Mouse (Mus musculus) cerebellum, adult 11-12 months (tissue): ENCODE measurements around the gene Mrps9.
"Not testable (repeated sequence)": the region's sequence is repeated elsewhere in the genome, so short reads cannot be mapped to it uniquely, and the experiment has no call there.

Experiments
- DNase-seq: peaks from one replicate; pipeline ENCODE4 v3.0.0; 2022

Gene Mrps9

GRCm38 (mm10) chr1:42850663-42851397, at the start of gene Mrps9:
TSS of gene Mrps9 (plus strand) at chr1:42851233.
- peak; percentile 98 for DNase-seq

GRCm38 (mm10) chr1:42813301-42813845, 37.7 kb upstream of the Mrps9 start:
- DNase-seq, result no peak

GRCm38 (mm10) chr1:42814798-42815619, 36.0 kb upstream of the Mrps9 start:
- no peak for DNase-seq

- DNase-seq, result no peak
Observed at GRCm38 (mm10) chr1:42851398-42851767, 350 bp downstream of the Mrps9 start.

- peak; percentile 15 for DNase-seq
Observed at GRCm38 (mm10) chr1:42851810-42852209, 777 bp downstream of the Mrps9 start.

GRCm38 (mm10) chr1:42864719-42865250, 13.8 kb downstream of the Mrps9 start:
- no peak for DNase-seq

- no peak for DNase-seq
Observed at GRCm38 (mm10) chr1:42865336-42865939, 14.4 kb downstream of the Mrps9 start.

GRCm38 (mm10) chr1:42865986-42866385, 15.0 kb downstream of the Mrps9 start:
- DNase-seq, result no peak

GRCm38 (mm10) chr1:42867188-42867587, 16.2 kb downstream of the Mrps9 start:
- DNase-seq, result no peak

GRCm38 (mm10) chr1:42874174-42874573, 23.1 kb downstream of the Mrps9 start:
- no peak for DNase-seq

GRCm38 (mm10) chr1:42875271-42875670, 24.2 kb downstream of the Mrps9 start:
- DNase-seq, result no peak

GRCm38 (mm10) chr1:42876463-42877093, 25.5 kb downstream of the Mrps9 start:
- DNase-seq, result no peak

- no peak for DNase-seq
Observed at GRCm38 (mm10) chr1:42877264-42877663, 26.2 kb downstream of the Mrps9 start.

- DNase-seq, result no peak
Observed at GRCm38 (mm10) chr1:42878851-42879250, 27.8 kb downstream of the Mrps9 start.

GRCm38 (mm10) chr1:42882258-42882657, 31.2 kb downstream of the Mrps9 start:
- DNase-seq, result no peak

- DNase-seq, result not testable (repeated sequence)
Observed at GRCm38 (mm10) chr1:42883418-42883817, 32.4 kb downstream of the Mrps9 start.

- no peak for DNase-seq
Observed at GRCm38 (mm10) chr1:42887835-42888234, 36.8 kb downstream of the Mrps9 start.

GRCm38 (mm10) chr1:42888541-42889349, 37.7 kb downstream of the Mrps9 start:
- DNase-seq, result no peak

GRCm38 (mm10) chr1:42889421-42889887, 38.4 kb downstream of the Mrps9 start:
- no peak for DNase-seq

- DNase-seq, result no peak
Observed at GRCm38 (mm10) chr1:42894695-42895094, 43.7 kb downstream of the Mrps9 start.

GRCm38 (mm10) chr1:42905148-42905547, 54.1 kb downstream of the Mrps9 start:
- DNase-seq, result no peak

GRCm38 (mm10) chr1:42906696-42907095, 55.7 kb downstream of the Mrps9 start:
- DNase-seq, result no peak
